Mouse (Mus musculus) intestine, embryonic 16.5 days (tissue): Measurements from ENCODE around the gene Zkscan17. TPM values are rescaled to one million over a fixed set of nuclear protein-coding genes. Genes with fewer than 3 reads are reported as not detected.

Experiments used
- ATAC-seq: fragments of 200-750 bp; cut with Nextera tagmentation; 2 replicates; pipeline ENCODE4 v1.8.0; 2017; ENCODE audit warnings: moderate TSS enrichment, moderate library complexity
- H3K27ac ChIP-seq: fragments of 300-500 bp; sonication (generic); 2 replicates; pipeline ENCODE4 v1.5.1; 2014; ENCODE audit warnings: mild to moderate bottlenecking, low read length
- H3K27me3 ChIP-seq: fragments of 300-500 bp; sonication (generic); replicated peaks from 2 replicates; pipeline ENCODE4 v1.6.1; 2014; ENCODE audit warnings: low read length, control low read depth, mixed read lengths; ENCODE audit not compliant: control insufficient read depth, insufficient read depth
- H3K36me3 ChIP-seq: fragments of 300-500 bp; sonication (generic); 2 replicates; pipeline ENCODE4 v1.6.1; 2014; ENCODE audit warnings: low read length, control low read depth; ENCODE audit not compliant: control insufficient read depth, insufficient read depth
- H3K4me1 ChIP-seq: fragments of 300-500 bp; sonication (generic); 2 replicates; pipeline ENCODE4 v1.6.1; 2014; ENCODE audit warnings: low read length, control low read depth, mixed read lengths; ENCODE audit not compliant: control insufficient read depth, insufficient read depth
- H3K4me2 ChIP-seq: fragments of 300-500 bp; sonication (generic); 2 replicates; pipeline ENCODE4 v1.6.1; 2014; ENCODE audit warnings: low read depth, low read length, control low read depth
- H3K4me3 ChIP-seq: fragments of 300-500 bp; sonication (generic); 2 replicates; pipeline ENCODE4 v1.5.1; 2014; ENCODE audit warnings: mild to moderate bottlenecking, low read length
- H3K9ac ChIP-seq: fragments of 300-500 bp; sonication (generic); 2 replicates; pipeline ENCODE4 v1.6.1; 2014; ENCODE audit warnings: low read depth, low read length
- H3K9me3 ChIP-seq: fragments of 300-500 bp; sonication (generic); 2 replicates; pipeline ENCODE4 v1.6.1; 2016; ENCODE audit warnings: low read length, control low read depth; ENCODE audit not compliant: control insufficient read depth
- WGBS: fragments of 180-500 bp; shearing (Covaris S2); extraction: QIAGEN DNeasy Blood & Tissue Kit; methylation state at CpG from one replicate; pipeline ENCODE4 v1.1.7; 2014; 5-methylcytosine and 5-hydroxymethylcytosine counted together
- polyA plus RNA-seq: library from polyadenylated mRNA; unstranded; fragments of >200 nt; fragmentation: Nextera tagmentation; extraction: Ambion mirVana; gene quantifications from 2 replicates; pipeline ENCODE4 v1.2.1, GENCODE M21; 2015

Zkscan17 gene
- polyA plus RNA-seq, 1 experiment from 2014 or later: 14.7 TPM

DNA sequence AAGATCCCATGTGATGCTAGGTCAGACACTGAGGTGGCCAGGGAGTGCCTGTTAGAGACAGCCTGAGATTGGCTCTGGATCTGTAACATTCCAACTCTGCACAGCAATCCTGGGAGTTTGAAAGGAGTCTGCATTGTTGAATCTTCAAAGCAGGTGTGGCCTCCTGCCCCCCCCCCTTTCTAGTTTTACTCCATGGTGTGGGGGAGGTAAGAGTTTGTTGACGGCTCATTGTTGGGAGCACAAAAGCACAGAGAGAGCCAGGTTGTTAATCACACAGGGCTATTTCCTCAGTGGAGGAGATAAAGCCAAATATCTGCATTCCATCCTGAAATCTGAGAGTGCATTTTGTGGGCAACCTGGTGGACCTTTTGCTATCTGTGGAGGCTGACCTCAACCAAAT, 15.0 kb downstream of the Zkscan17 start:
- 74% methylated on average over 1 of the region's 1 CpGs for WGBS
- Histone ChIP-seq H3K36me3 (no peaks in the 10 kb centered on the region), H3K9ac (no peak overlapping the region), H3K9me3 (no peaks in the 10 kb centered on the region), H3K4me1 (0 out of 2 replicates have a peak, but pooled peaks cover 5% of the 10 kb centered on the region), H3K27me3 (no peaks in the 10 kb centered on the region), H3K4me2 (no peak overlapping the region), H3K4me3 (no peak overlapping the region), H3K27ac (no peak overlapping the region)
- no peak for ATAC-seq

- Histone ChIP-seq H3K4me1 (peaks cover 10% of the 10 kb centered on the region; the same call in 1 of the 2 replicates), H3K4me3 (peak overlapping the region; percentile 64), H3K36me3 (peaks cover 16% of the 10 kb centered on the region), H3K9me3 (no peaks in the 10 kb centered on the region), H3K4me2 (peak overlapping the region; percentile 82), H3K27me3 (no peaks in the 10 kb centered on the region), H3K27ac (peak overlapping the region; percentile 91), H3K9ac (peak overlapping the region; percentile 81)
- ATAC-seq: peak; percentile 12
- WGBS: 2% methylated on average over 14 of the region's 14 CpGs
These were observed 19.9 kb downstream of the Zkscan17 start for GRCm38 (mm10) chr11:59506713-59507074.

DNA sequence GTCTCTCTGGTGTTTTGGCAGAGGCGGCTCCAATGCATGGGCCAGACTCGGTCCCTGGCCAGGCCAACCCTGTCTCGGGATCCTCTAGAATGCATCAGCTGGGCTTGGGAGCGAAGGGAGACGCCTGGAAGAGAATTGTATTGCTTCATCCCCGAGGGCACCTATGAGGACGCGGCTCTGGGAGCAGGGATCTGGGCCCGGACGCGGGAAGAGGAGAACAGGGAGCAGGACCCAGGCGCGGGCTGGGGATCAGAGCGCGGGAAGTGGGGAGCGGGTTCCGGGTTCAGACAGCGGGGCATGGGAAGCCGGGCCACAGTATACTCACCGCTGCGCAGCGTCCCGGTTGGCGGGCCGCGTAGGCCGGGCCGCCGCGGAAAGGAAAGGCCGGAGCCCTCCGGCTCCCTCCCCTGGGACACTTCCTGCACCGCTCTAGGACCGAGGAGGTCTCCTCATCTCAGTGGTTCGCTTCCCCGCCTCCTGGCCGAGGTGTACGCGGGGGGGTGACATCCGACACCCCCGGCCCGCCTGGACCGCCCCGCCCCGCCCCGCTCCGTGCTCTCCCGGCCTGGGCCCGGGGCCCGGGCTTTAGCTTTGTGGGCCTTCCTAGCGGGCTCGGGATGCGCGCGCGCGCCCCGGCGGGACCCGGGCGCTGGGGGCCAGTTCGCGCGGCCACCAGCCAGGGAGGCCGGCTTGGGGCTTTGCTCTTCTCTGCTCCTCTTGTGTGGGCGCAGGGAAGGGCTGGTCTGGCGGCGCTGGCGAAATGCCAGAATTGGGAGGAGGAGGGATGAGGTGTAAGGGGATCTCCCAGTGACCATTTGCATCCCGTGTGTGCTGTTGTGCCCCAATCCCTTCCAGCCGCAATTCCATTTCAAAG, 20.5 kb downstream of the Zkscan17 start:
- peak overlapping the region; percentile 82 for H3K4me2 ChIP-seq
- H3K36me3 ChIP-seq: peaks cover 16% of the 10 kb centered on the region
- peak; percentile 93 for ATAC-seq
- H3K27me3 ChIP-seq: no peaks in the 10 kb centered on the region
- peaks cover 10% of the 10 kb centered on the region; the same call in 1 of the 2 replicates for H3K4me1 ChIP-seq
- WGBS: under 1% methylated on average over 70 of the region's 71 CpGs
- H3K9me3 ChIP-seq: no peaks in the 10 kb centered on the region
- H3K9ac ChIP-seq: peak overlapping the region; percentile 81
- peak overlapping the region; percentile 64 for H3K4me3 ChIP-seq
- peak overlapping the region; percentile 91 for H3K27ac ChIP-seq

- peaks cover 10% of the 10 kb centered on the region; the same call in 1 of the 2 replicates for H3K4me1 ChIP-seq
- no peaks in the 10 kb centered on the region for H3K9me3 ChIP-seq
- H3K9ac ChIP-seq: peak overlapping the region; percentile 81
- H3K4me3 ChIP-seq: peak overlapping the region; percentile 64
- peak overlapping the region; percentile 79 for H3K27ac ChIP-seq
- peak overlapping the region; percentile 82 for H3K4me2 ChIP-seq
- H3K36me3 ChIP-seq: peaks cover 18% of the 10 kb centered on the region
- ATAC-seq: peak; percentile 71
- under 1% methylated on average over 21 of the region's 21 CpGs for WGBS
- no peaks in the 10 kb centered on the region for H3K27me3 ChIP-seq
These were observed 21.2 kb downstream of the Zkscan17 start for GRCm38 (mm10) chr11:59505351-59505838.

DNA sequence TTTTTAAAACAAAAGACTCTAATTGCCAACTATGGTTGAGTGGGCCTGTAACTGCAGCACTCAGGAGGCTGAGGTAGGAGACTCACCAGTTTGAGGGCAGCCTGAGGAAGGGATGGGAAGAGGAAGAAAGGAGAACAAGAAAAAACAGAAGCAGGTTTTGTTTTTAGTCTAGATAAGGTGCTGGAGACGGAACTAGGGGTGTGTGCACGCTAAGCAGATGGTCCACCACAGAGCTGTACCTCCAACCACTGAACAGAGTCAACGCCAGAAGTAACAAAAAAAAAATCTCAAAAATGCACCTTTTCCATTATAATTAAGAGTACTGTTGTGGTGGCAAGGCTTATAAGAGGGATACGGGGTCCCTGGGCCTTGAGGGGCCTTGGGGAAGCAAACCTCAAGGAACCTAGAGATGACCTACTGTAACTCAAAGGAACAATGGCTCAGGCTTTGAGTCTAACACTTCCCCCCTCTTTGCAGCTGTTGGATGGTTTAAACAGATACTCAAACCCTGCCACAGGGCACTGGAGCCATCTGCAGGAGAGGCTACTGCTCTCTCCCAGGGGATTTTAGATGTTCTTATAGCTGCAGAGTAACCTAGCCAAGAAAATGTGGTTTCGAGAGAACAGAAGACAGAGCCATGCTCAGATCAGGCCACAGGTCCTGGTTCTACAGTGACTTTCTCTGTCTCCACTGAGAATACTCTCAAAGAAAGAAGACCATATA, 24.4 kb downstream of the Zkscan17 start:
- no peaks in the 10 kb centered on the region for H3K27me3 ChIP-seq
- 92% methylated on average over 5 of the region's 5 CpGs for WGBS
- peaks cover 36% of the 10 kb centered on the region for H3K36me3 ChIP-seq
- no peak for ATAC-seq
- no peak overlapping the region for H3K27ac ChIP-seq
- H3K9me3 ChIP-seq: no peaks in the 10 kb centered on the region
- peaks cover 8% of the 10 kb centered on the region; the same call in 1 of the 2 replicates for H3K4me1 ChIP-seq
- H3K4me3 ChIP-seq: no peak overlapping the region
- no peak overlapping the region for H3K9ac ChIP-seq
- no peak overlapping the region for H3K4me2 ChIP-seq

DNA sequence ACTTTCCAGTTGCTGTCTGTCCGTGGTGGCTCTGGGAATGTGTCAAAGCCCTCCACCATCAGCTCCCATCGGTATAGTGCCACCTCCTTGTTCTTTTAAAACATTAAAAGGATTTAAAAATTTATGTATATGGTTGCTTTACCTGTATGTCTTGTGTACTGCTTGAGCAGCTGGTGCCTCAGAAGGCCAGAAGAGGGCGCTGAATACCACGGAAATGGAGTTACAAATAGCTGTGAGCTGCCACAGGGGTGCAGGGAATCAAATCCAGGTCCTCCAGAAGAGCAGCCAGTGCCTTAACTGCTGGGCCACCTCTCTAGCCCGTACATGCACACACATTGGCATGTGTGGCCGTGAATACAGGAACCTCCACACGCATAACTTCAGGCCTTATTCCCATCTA, 28.8 kb downstream of the Zkscan17 start:
- H3K27me3 ChIP-seq: no peaks in the 10 kb centered on the region
- no peak for ATAC-seq
- H3K4me1 ChIP-seq: no peaks in the 10 kb centered on the region
- H3K9me3 ChIP-seq: no peaks in the 10 kb centered on the region
- no peak overlapping the region for H3K4me3 ChIP-seq
- WGBS: 89% methylated on average over 7 of the region's 7 CpGs
- no peak overlapping the region for H3K4me2 ChIP-seq
- peaks cover 28% of the 10 kb centered on the region for H3K36me3 ChIP-seq
- H3K27ac ChIP-seq: no peak overlapping the region
- H3K9ac ChIP-seq: no peak overlapping the region

DNA sequence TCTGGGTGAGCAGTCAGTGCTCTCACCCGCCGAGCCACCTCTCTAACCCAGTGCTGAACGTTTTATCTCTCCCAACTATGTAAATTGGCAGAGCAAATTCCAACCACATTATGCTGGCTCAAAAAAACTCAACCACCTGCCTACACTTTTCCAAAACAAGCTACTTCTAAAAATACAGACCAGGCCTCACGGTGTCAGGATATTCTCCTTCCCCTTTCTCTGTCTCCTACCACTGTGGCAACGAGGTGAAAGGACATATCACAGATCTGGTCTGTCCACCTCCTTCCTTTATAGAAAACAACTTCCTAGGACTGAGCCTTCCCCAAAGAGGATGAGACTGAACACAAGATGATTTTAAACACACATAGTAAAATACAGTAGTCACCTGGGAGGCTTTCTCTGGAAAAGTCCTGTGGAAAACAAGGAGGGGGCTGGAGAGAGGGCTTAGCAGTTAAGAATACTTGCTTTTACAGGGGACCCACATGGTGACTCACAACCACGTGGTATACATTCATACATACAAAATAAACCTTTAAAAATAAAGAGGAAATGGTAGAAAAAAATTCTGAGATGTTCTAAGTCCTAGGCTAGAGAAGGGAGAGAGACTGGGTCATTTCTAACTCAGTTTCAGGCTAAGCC, 29.8 kb downstream of the Zkscan17 start:
- Histone ChIP-seq H3K4me3 (no peak overlapping the region), H3K9ac (no peak overlapping the region), H3K9me3 (no peaks in the 10 kb centered on the region), H3K4me1 (no peaks in the 10 kb centered on the region), H3K27ac (no peak overlapping the region), H3K4me2 (no peak overlapping the region), H3K27me3 (no peaks in the 10 kb centered on the region), H3K36me3 (peaks cover 29% of the 10 kb centered on the region)
- no peak for ATAC-seq
- 82% methylated on average over 6 of the region's 6 CpGs for WGBS

DNA sequence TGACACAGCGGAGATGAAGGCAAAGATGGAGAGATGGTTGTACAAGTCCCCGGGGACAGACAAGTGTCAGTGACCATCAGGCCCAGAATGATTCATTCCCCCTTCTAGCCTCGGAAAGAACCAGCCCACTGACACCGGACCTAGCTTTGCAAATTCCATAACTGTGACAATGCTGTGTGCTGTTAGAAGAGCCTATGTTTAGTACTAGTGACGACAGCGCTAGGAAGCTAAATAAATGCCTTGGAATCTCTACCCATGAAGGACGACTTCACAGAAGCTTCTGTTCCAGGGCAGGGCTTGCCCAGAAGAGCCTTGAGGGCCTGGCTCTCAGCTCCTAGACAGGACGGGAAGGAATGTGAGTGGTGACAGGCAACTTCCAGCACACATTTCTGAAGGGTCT, 40.3 kb downstream of the Zkscan17 start:
- Histone ChIP-seq H3K4me3 (no peak overlapping the region), H3K9me3 (no peaks in the 10 kb centered on the region), H3K36me3 (peaks cover 6% of the 10 kb centered on the region), H3K27ac (no peak overlapping the region), H3K4me2 (no peak overlapping the region), H3K27me3 (no peaks in the 10 kb centered on the region), H3K9ac (no peak overlapping the region), H3K4me1 (no peaks in the 10 kb centered on the region)
- whole genome bisulfite sequencing: 84% methylated on average over 8 of the region's 8 CpGs
- no peak for ATAC-seq

DNA sequence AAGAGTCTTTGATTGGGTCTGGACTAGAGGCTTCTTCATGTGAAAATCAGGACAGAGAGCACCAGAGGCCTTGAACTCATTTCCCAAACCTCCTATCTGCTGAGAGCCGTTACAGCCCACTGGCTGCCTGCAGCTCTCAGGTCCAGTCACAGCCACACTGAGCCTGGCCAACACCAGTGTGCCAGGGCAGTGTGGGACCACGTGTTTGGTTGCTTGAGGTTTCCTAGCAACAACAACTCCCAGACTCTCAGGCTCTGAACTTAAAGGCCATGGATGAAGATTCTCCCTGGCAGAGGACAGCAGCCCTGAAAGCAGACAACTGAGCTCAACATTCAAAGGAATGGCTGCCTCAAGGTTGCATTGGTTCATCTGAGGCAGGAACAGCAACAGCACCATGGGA, 40.9 kb downstream of the Zkscan17 start:
- WGBS: 64% methylated on average over 2 of the region's 2 CpGs
- Histone ChIP-seq H3K9me3 (no peaks in the 10 kb centered on the region), H3K4me3 (no peak overlapping the region), H3K36me3 (peaks cover 6% of the 10 kb centered on the region), H3K9ac (no peak overlapping the region), H3K27me3 (no peaks in the 10 kb centered on the region), H3K27ac (no peak overlapping the region), H3K4me2 (no peak overlapping the region), H3K4me1 (no peaks in the 10 kb centered on the region)
- no peak for ATAC-seq
